In genomic region chr10:18827936-18828335, GRCm38 (mm10) we compare ENCODE assay signal across 33 mouse cellular contexts. TPM values are rescaled to one million over a fixed set of nuclear protein-coding genes. Genes with fewer than 3 reads are reported as not detected.
DNase-seq lines count a peak whose midpoint lies in the region; ATAC-seq lines count a peak whose summit lies in the region.
"Had no signal": no experiment of that assay in that cellular context is flagged by ENCODE, and none has a peak within 500 bp of the region (broad histone marks: within the 10 kb centered on the region; RNA-seq: fewer than 3 reads in every experiment).

No protein-coding gene starts in this region.

- no peak overlapping the region for H3K27ac ChIP-seq in kidney, embryonic 16.5 days (ENCODE audit: low read length)
- H3K27ac ChIP-seq: embryonic facial prominence, embryonic 12.5 days; gastrocnemius, adult 2 months; hindbrain, embryonic 13.5 days; left cerebral cortex, adult 2 months; limb, embryonic 13.5 days; midbrain, embryonic 12.5 days had no signal

- H3K4me2 ChIP-seq in kidney, embryonic 16.5 days (replicated peaks; ENCODE audit: low read depth, low read length): no peak overlapping the region
- H3K4me2 ChIP-seq: embryonic facial prominence, embryonic 12.5 days; heart, embryonic 11.5 days; hindbrain, embryonic 13.5 days; limb, embryonic 13.5 days; liver, embryonic 11.5 days; midbrain, embryonic 12.5 days had no signal

- ATAC-seq in frontal cortex, adult (ENCODE audit: low TSS enrichment): peak; percentile 31; the same call in 1 of the 2 replicates
- ATAC-seq in kidney, embryonic 16.5 days (ENCODE audit: low FRiP score, low TSS enrichment): no peak
- ATAC-seq: forebrain, embryonic 14.5 days; intestine, postnatal 0 days had no signal

- no peaks in the 10 kb centered on the region for H3K9me3 ChIP-seq in kidney, embryonic 16.5 days (ENCODE audit: low read length)
- H3K9me3 ChIP-seq: embryonic facial prominence, embryonic 12.5 days; hindbrain, embryonic 13.5 days; limb, embryonic 13.5 days; megakaryocyte, embryonic 14.5 days; midbrain, embryonic 12.5 days had no signal

- 0 out of 2 replicates have a peak, but pooled peaks cover 3% of the 10 kb centered on the region for H3K4me1 ChIP-seq in kidney, embryonic 16.5 days (ENCODE audit: insufficient read depth, low read length)
- H3K4me1 ChIP-seq: hindbrain, embryonic 13.5 days; midbrain, embryonic 12.5 days had no signal

- 64% methylated on average over 2 of the region's 2 CpGs for WGBS in kidney, embryonic 16.5 days

- H3K9ac ChIP-seq in kidney, embryonic 16.5 days (replicated peaks; ENCODE audit: low read length): no peak overlapping the region
- H3K9ac ChIP-seq: embryonic facial prominence, embryonic 12.5 days; hindbrain, embryonic 13.5 days; limb, embryonic 13.5 days; midbrain, embryonic 12.5 days had no signal

- no peak for DNase-seq in frontal cortex, postnatal 14 days (ENCODE audit: low spot score in 2 of 2)
- peak; percentile 21 for DNase-seq in naive thymus-derived CD4-positive, alpha-beta T cell, adult 2 months (ENCODE audit: low read depth)
- DNase-seq in thymus, postnatal 14 days: peak; percentile 65
- DNase-seq in left cerebral cortex, adult 11 months (ENCODE audit: low spot score): no peak
- no peak for DNase-seq in urinary bladder, adult 2 months (ENCODE audit: low spot score)
- DNase-seq: adrenal gland, postnatal 10 days; B cell, adult 2 months; cerebellum, postnatal 14 days; embryo, embryonic 11 days; gastrocnemius, adult 2 months; gastrocnemius, postnatal 36 days; heart, adult 18-20 months; heart, postnatal 36 days; kidney, adult 9 months; kidney, postnatal 14 days; lung, postnatal 4 days had no signal

- H3K4me3 ChIP-seq in kidney, embryonic 16.5 days (ENCODE audit: low read length): no peak overlapping the region
- H3K4me3 ChIP-seq: embryonic facial prominence, embryonic 12.5 days; gastrocnemius, adult 2 months; hindbrain, embryonic 13.5 days; left cerebral cortex, adult 2 months; limb, embryonic 13.5 days; megakaryocyte, embryonic 14.5 days; midbrain, embryonic 12.5 days; myocyte had no signal

- H3K36me3 ChIP-seq in kidney, embryonic 16.5 days (ENCODE audit: insufficient read depth, low read length): no peaks in the 10 kb centered on the region
- H3K36me3 ChIP-seq: embryonic facial prominence, embryonic 12.5 days; hindbrain, embryonic 13.5 days; limb, embryonic 13.5 days; midbrain, embryonic 12.5 days had no signal

- H3K27me3 ChIP-seq in kidney, embryonic 16.5 days (ENCODE audit: insufficient read depth, low read length): no peaks in the 10 kb centered on the region
- H3K27me3 ChIP-seq: CH12.LX; embryonic facial prominence, embryonic 12.5 days; hindbrain, embryonic 13.5 days; limb, embryonic 13.5 days; midbrain, embryonic 12.5 days had no signal

RNA-seq across cellular contexts. Expression of gene Perp, which starts 16.9 kb away (rescaled TPM):
- 246 and 252 TPM in 2 replicates for polyA plus RNA-seq in urinary bladder, adult 2 months (2012; rRNA removed)
- polyA plus RNA-seq in kidney, embryonic 16.5 days (2015; fragmentation: Nextera tagmentation; extraction: Ambion mirVana): 19.9 and 21.8 TPM in 2 replicates

RNA-seq across cellular contexts. Expression of gene Gm4922, which starts 41.3 kb away (rescaled TPM):
- polyA plus RNA-seq in urinary bladder, adult 2 months (2012; rRNA removed): not detected in 2 replicates
- 0.09 and 0.11 TPM in 2 replicates for polyA plus RNA-seq in kidney, embryonic 16.5 days (2015; fragmentation: Nextera tagmentation; extraction: Ambion mirVana)
- polyA plus RNA-seq: embryonic facial prominence, embryonic 12.5 days; forebrain, embryonic 14.5 days; frontal cortex, adult 2 months; limb, embryonic 13.5 days; liver, embryonic 11.5 days; liver, embryonic 16.5 days; lung, embryonic 16.5 days; myocyte had no signal

Comparison
In these comparisons a context has a peak if more than half of its experiments do, and no peak if none do; other contexts are left out.
1. DNase-seq: peak in naive thymus-derived CD4-positive, alpha-beta T cell, adult 2 months (single experiment) and thymus, postnatal 14 days (single experiment); none in frontal cortex, postnatal 14 days (0 of 2), left cerebral cortex, adult 11 months (single experiment) and urinary bladder, adult 2 months (single experiment).
2. RNA of gene Perp, which starts 16.9 kb away (polyA plus RNA-seq): 246 to 252 TPM in urinary bladder, adult 2 months; 19.9 to 21.8 TPM in kidney, embryonic 16.5 days; every median in the first group is over 10 times any median in the second.